Comparison of ENCODE assay signal across 15 mouse cellular contexts in genomic region chr11:69268100-69268499, GRCm38 (mm10). TPM values are rescaled to one million over a fixed set of nuclear protein-coding genes. Genes with fewer than 3 reads are reported as not detected.
"Had no signal": no experiment of that assay in that cellular context is flagged by ENCODE, and none has a peak within 500 bp of the region (broad histone marks: within the 10 kb centered on the region; RNA-seq: fewer than 3 reads in every experiment).

No protein-coding gene starts in this region.

- H3K4me3 ChIP-seq: liver, embryonic 15.5 days; myocyte; neural tube, embryonic 12.5 days had no signal

- H3K9ac ChIP-seq: liver, embryonic 15.5 days; neural tube, embryonic 12.5 days had no signal

- H3K9me3 ChIP-seq: liver, embryonic 15.5 days; neural tube, embryonic 12.5 days had no signal

- H3K36me3 ChIP-seq: liver, embryonic 15.5 days; neural tube, embryonic 12.5 days had no signal

- DNase-seq: kidney, postnatal 10 days; kidney, postnatal 4 days; left cerebral cortex, postnatal 4 days; lung, adult 2 months; lung, postnatal 36 days; midbrain, embryonic 14.5 days; right cerebral cortex, postnatal 14 days had no signal

- H3K27me3 ChIP-seq: neural tube, embryonic 12.5 days had no signal

- H3K27ac ChIP-seq: liver, embryonic 15.5 days; neural tube, embryonic 12.5 days; stomach, postnatal 0 days had no signal

- ATAC-seq: lung, postnatal 0 days had no signal

- H3K4me2 ChIP-seq: liver, embryonic 11.5 days; liver, embryonic 15.5 days had no signal

RNA-seq across cellular contexts. Expression of gene Gucy2e, which starts 31.3 kb away (rescaled TPM):
- total RNA-seq: neutrophil, adult 5-6 weeks had no signal
- polyA plus RNA-seq: liver, embryonic 15.5 days; lung, adult 2 months; myocyte; small intestine, adult 2 months had no signal
